Mouse (Mus musculus): ENCODE data around the gene Olig1. TPM values are rescaled to one million over a fixed set of nuclear protein-coding genes. Genes with fewer than 3 reads are reported as not detected.

Gene Olig1
- polyA plus RNA-seq, 1 experiment from 2014 or later, result 93.4 TPM

GRCm38 (mm10) chr16:91320608-91321007 lies 51.0 kb downstream of the Olig1 start:
- WGBS, result 28% methylated on average over 15 of the region's 15 CpGs
- ATAC-seq (ENCODE audit: low FRiP score) (peak; percentile 46; the same call in 1 of the 2 replicates), DNase-seq (ENCODE audit: low spot score) (peak; percentile 69)
- Histone ChIP-seq H3K9me3 (ENCODE audit: control insufficient read depth, low read length) (no peaks in the 10 kb centered on the region), H3K4me2 (replicated peaks) (peak overlapping the region; percentile 39), H3K4me3 (replicated peaks; ENCODE audit: low read length) (0 out of 2 replicates have a peak overlapping the region, but pooled peaks have one; percentile 6), H3K9ac (no peak overlapping the region), H3K27ac (peak overlapping the region; percentile 22; the same call in 1 of the 2 replicates), H3K27me3 (ENCODE audit: control insufficient read depth, insufficient read depth, low read length) (peaks cover 61% of the 10 kb centered on the region), H3K36me3 (replicated peaks; ENCODE audit: control insufficient read depth, insufficient read depth) (no peaks in the 10 kb centered on the region), H3K4me1 (replicated peaks; ENCODE audit: control insufficient read depth, insufficient read depth, low read length) (peaks cover 5% of the 10 kb centered on the region; the same call in 1 of the 2 replicates)

Other genes starting within 250 kb of the Olig1 start
- gene Paxbp1, start 225.2 kb upstream of the Olig1 start, polyA plus RNA-seq (2014; fragmentation: Nextera tagmentation; extraction: Ambion mirVana), result 64.7 and 71.6 TPM in 2 replicates
- 0.76 and 1.5 TPM in 2 replicates for gene 4932438H23Rik, start 174.7 kb upstream of the Olig1 start, polyA plus RNA-seq (2014; fragmentation: Nextera tagmentation; extraction: Ambion mirVana)
- 10.9 and 14.1 TPM in 2 replicates for gene Olig2, start 44.3 kb upstream of the Olig1 start, polyA plus RNA-seq (2014; fragmentation: Nextera tagmentation; extraction: Ambion mirVana)
- gene Ifnar2, start 103.0 kb downstream of the Olig1 start, polyA plus RNA-seq (2014; fragmentation: Nextera tagmentation; extraction: Ambion mirVana), result 38.2 and 40.4 TPM in 2 replicates
- gene Gm21970, start 121.9 kb downstream of the Olig1 start, polyA plus RNA-seq (2014; fragmentation: Nextera tagmentation; extraction: Ambion mirVana), result not detected in 2 replicates
- gene Il10rb, start 136.4 kb downstream of the Olig1 start, polyA plus RNA-seq (2014; fragmentation: Nextera tagmentation; extraction: Ambion mirVana), result 13.0 and 13.4 TPM in 2 replicates
- gene Ifnar1, start 215.5 kb downstream of the Olig1 start, polyA plus RNA-seq (2014; fragmentation: Nextera tagmentation; extraction: Ambion mirVana), result 47.1 and 48.8 TPM in 2 replicates